Mouse (Mus musculus) liver, embryonic 14.5 days (tissue): ENCODE results near the gene Trmt112.

Experiments
- CTCF ChIP-seq: IDR thresholded peaks from 2 replicates; pipeline ENCODE4 v1.5.1; 2016; ENCODE audit warnings: antibody characterized with exemption, low read depth, control low read depth
- EP300 ChIP-seq: IDR thresholded peaks from 2 replicates; pipeline ENCODE4 v1.6.1; 2016; ENCODE audit warnings: antibody characterized with exemption, low read depth

GRCm38 (mm10) chr19:6872701-6873100 lies 36.8 kb upstream of the Trmt112 start:
- TF ChIP-seq CTCF (no peak), EP300 (no peak)
